Mouse (Mus musculus) embryo, embryonic 10 days (tissue): Measurements from ENCODE around the gene Hoxd8.

Experiments
- DNase-seq: peaks from one replicate; pipeline ENCODE4 v3.0.0-alpha.2; 2015; ENCODE audit warnings: low spot score

Gene Hoxd8

GRCm38 (mm10) chr2:74714156-74714789 is 9.9 kb downstream of the Hoxd8 start:
- DNase-seq = peak; percentile 63

DNA sequence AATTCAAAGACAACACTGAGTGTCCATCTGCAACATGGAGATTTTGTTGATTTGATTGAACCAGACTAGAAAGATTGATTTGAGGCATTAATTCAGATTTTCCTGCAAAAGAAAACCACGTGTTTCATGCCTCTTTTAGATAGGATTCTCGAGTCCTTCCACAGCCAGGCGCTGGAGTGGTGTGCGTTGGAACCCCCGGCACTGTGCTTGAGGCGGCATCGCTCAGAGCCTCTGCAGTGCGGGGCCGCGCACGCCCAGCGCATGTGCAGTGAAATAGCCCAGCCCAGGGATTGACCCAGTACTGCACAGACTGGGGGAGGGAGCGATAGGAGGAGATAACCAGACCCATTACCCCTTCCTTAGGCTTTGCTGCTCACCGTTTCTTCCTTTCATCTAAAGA is 10.5 kb downstream of the Hoxd8 start:
- DNase-seq = peak; percentile 79

DNA sequence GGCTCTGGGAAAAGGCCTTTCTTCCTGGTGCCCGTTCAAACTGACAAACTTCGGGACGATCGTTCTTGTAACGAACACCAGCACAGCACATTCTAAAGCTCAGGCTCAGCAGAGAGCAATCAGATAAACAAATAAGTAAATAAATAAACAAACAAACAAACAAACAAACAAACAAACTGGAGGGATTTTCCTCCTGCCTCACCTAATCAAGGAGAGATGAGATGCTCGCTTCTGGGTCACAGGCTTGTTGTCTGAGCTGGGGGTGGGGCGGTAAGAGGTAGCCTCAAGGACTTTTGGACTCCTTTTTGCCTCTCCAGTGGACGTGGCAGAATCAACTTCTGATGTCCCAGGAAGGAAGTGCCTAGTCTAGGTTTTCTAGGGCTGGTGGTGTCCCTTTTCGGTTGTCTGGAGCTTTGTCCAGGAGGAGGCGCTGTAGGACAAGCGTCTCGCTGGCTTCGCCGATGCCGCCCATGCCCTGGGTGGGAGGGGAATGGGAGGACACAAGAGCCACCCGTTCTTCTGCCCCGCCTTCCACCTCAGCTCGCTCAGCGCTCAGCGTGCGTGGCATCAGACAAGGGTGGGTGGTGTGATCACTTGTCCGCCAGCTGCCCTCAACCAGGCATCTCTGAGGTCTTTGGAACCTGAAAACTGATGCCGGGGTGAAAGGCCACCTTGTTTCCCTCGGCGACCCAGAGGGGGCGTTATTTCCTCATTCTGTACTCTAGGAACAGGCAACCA is 11.3 kb downstream of the Hoxd8 start:
- DNase-seq = peak; percentile 97

GRCm38 (mm10) chr2:74720384-74720783 is 16.0 kb downstream of the Hoxd8 start:
- DNase-seq = no peak

DNA sequence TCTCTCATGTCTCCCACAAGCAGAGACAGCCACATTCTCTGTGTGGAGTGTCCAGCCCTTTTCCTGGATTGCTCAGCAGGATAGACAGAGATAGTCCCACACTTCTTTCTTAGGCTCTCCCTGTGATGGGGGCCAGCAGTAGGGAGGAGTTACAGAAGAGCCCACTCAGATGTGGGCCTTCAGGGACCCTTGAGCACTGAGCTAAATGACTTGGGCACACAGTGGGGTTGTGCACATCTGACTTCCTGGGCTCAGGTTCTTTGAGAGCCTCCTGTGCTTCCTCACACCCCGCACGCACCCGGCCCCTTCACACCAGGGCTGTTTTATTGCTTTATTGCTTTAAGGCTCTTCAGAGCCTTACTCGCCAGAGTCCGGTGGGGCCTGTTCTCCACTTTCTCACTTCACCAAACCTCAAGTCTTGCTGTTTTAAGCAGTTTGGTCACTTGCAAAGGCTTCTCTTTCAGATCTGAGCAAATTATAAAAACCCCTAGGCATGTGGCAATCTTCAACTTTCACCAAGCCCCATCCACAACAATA is 16.6 kb downstream of the Hoxd8 start:
- DNase-seq = peak; percentile 51

GRCm38 (mm10) chr2:74721882-74722281 is 17.5 kb downstream of the Hoxd8 start:
- peak; percentile 48 for DNase-seq

- no peak for DNase-seq
Observed at GRCm38 (mm10) chr2:74722949-74723348, 18.5 kb downstream of the Hoxd8 start.

DNA sequence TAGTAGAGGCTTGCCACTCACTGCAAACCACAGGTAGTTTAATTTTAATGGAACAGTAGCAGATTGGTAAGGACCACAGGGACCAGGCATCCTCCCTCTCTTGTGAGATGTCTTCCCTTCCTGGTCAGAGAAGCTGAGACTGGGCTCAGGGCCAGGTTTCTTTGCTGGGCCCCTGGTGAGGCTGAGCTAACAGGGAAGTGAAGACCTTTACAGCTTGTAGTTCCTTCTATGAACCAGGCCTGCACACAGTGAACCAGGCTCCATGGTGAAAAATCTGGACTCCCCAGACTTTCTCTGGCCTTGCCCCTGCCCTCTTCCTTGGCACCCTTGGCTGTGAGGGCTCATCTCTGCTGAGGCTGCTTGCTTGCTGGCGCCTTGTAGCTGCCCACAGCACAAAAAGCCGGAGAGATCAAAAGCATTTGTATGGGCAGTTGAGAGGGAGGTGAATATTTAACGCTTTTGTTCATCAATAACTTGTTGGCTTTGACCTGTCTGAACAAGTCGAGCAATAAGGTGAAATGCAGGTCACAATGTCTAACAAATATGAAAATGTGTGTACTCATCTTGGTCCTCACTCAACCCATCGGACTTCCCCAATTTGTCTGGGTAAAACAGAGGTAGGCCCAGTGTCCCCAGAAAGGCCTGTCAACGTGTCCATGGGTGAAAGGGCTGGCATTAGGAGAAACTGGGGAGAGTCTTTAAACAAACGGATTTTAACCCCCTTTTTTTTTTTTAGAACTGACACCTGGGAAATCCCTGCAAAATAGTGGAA is 20.0 kb downstream of the Hoxd8 start:
- DNase-seq = peak; percentile 40

- peak; percentile 52 for DNase-seq
Observed at GRCm38 (mm10) chr2:74725171-74725570, 20.8 kb downstream of the Hoxd8 start.

- DNase-seq = peak; percentile 41
Observed at GRCm38 (mm10) chr2:74726551-74726950, 22.1 kb downstream of the Hoxd8 start, which contains the start of gene Gm28230. Gene Gm28230 (plus strand): TSS chr2:74726728.

- DNase-seq = peak; percentile 66
Observed at GRCm38 (mm10) chr2:74726973-74727639, 22.7 kb downstream of the Hoxd8 start.

DNA sequence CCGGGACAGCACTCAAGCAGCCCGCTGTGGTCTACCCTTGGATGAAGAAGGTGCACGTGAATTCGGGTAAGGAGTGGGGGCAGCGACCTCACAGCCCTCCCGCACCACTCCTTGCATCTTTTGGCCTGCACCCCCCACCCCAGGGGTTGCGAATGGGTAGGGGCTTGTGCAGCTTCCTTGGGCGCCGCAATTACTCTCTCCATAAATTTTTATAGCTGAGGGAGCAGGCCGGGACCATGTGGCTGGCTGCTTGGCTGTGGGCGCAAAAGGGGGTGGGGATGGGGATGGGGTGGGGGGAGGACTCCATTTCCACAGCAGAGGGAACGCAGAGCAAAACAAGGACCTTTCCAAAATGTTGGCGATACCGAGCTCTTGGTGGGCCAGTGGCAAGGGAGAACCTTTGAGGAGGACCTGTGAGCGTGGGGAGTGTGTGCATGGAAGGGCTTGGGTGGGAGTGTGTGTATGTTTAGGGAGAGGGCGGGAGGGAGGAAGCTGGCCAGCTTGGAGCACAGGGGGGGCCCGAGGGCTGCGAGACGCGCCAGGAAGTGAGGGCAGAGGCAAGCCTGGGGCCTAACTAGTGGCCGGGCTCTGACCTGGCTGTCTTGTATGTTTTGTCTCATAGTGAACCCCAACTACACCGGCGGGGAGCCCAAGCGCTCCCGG is 23.4 kb downstream of the Hoxd8 start:
- peak; percentile 45 for DNase-seq

DNA sequence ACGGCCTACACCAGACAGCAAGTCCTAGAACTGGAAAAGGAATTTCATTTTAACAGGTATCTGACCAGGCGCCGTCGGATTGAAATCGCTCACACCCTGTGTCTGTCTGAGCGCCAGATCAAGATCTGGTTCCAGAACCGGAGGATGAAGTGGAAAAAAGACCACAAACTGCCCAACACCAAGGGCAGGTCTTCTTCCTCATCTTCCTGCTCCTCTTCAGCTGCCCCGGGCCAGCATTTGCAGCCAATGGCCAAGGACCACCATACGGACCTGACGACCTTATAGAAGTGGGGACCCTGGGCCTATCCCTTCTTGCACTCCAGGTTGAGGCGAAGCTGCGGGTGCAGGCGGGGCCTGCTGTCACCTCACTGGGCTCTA is 23.9 kb downstream of the Hoxd8 start:
- peak; percentile 46 for DNase-seq

GRCm38 (mm10) chr2:74730331-74730730 is 25.9 kb downstream of the Hoxd8 start:
- DNase-seq = peak; percentile 63

GRCm38 (mm10) chr2:74731055-74731454 is 26.6 kb downstream of the Hoxd8 start:
- no peak for DNase-seq

- no peak for DNase-seq
Observed at GRCm38 (mm10) chr2:74731799-74732512, 27.5 kb downstream of the Hoxd8 start.

DNA sequence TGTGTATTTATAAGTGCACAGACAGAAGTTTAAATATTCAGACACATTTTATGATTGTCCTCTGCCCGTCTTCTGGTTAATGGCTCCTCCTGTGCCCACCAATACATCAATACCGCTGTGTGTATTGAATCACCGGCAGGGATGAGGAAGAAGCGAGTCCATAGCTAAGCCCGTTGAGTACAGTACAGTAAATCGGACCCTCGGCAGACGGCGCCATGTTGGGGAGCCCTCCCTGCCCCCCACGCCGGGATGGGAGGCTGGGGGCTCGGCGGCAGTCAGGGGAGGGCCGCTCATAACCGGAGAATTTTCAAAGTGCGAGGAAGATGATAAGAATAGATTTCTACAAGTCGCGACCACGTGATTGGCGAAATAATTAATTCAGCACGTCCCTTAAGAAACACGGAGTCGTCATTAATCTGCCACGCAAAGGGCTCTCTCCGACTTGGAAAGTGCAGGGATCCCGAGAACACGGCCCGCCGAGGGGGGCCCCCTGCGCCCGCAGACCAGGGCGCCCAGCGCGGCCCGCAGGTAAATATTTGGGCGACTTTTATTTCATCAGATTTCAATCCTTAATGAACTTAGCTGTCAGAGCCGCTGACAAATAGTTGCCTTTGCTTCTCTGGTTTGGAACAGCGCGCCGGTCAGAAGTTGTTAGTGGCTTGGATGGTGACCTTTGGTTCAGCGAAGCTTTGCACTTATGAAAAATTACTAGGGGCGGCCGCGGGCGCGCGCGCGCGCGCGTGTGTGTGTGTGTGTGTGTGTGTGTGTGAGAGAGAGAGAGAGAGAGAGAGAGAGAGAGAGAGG is 28.3 kb downstream of the Hoxd8 start:
- peak; percentile 67 for DNase-seq

DNA sequence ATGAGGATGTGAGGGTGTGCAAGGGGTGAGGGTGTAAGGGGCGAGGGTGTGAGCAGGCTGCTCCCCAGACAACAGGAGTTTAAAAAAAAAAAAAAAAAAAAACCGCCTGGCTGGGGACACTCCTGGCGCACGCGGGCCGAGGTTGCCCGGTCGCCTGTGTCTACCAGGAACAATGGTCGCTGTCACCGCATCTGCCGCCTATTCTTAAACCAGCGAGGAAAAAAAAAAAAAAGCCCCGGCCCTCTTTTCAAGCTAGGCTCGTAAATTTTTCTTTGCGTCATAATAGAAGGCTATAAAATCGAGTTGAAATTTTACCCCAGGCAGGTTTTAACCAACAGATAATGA is 28.9 kb downstream of the Hoxd8 start:
- DNase-seq = peak; percentile 78

- peak; percentile 45 for DNase-seq
Observed at GRCm38 (mm10) chr2:74733765-74734164, 29.4 kb downstream of the Hoxd8 start.

GRCm38 (mm10) chr2:74734451-74734850 is 30.0 kb downstream of the Hoxd8 start:
- DNase-seq = no peak
